In genomic region chr16:52068517-52068874, GRCm38 (mm10) we compare ENCODE assay signal across 17 mouse cellular contexts.
"Had no signal": no experiment of that assay in that cellular context is flagged by ENCODE, and none has a peak within 500 bp of the region (broad histone marks: within the 10 kb centered on the region; RNA-seq: fewer than 3 reads in every experiment).

No protein-coding gene starts in this region.

- DNase-seq: kidney, adult 18-20 months; kidney, postnatal 10 days; kidney, postnatal 4 days; left cerebral cortex, postnatal 4 days; lung, adult 18-20 months; lung, postnatal 4 days; right cerebral cortex, postnatal 4 days; spleen, adult 18-20 months; thymus, postnatal 36 days had no signal

- H3K9me3 ChIP-seq: intestine, embryonic 15.5 days; limb, embryonic 13.5 days; midbrain, embryonic 15.5 days; neural tube, embryonic 12.5 days; stomach, embryonic 15.5 days had no signal

- H3K9ac ChIP-seq: intestine, embryonic 15.5 days; limb, embryonic 13.5 days; midbrain, embryonic 15.5 days; neural tube, embryonic 12.5 days; stomach, embryonic 15.5 days had no signal

- H3K4me1 ChIP-seq: neural tube, embryonic 12.5 days had no signal

- ATAC-seq: intestine, embryonic 15.5 days; lung, postnatal 0 days; midbrain, embryonic 15.5 days had no signal

- H3K27me3 ChIP-seq: intestine, embryonic 15.5 days; limb, embryonic 13.5 days; midbrain, embryonic 15.5 days; neural tube, embryonic 12.5 days; stomach, embryonic 15.5 days had no signal

- H3K27ac ChIP-seq: intestine, embryonic 15.5 days; layer of hippocampus, adult 2 months; limb, embryonic 13.5 days; midbrain, embryonic 15.5 days; neural tube, embryonic 12.5 days; stomach, embryonic 15.5 days had no signal

- H3K4me2 ChIP-seq: intestine, embryonic 15.5 days; limb, embryonic 13.5 days; midbrain, embryonic 11.5 days; midbrain, embryonic 15.5 days; neural tube, embryonic 12.5 days; stomach, embryonic 15.5 days had no signal

- H3K4me3 ChIP-seq: intestine, embryonic 15.5 days; layer of hippocampus, adult 2 months; limb, embryonic 13.5 days; midbrain, embryonic 15.5 days; neural tube, embryonic 12.5 days; stomach, embryonic 15.5 days had no signal

- H3K36me3 ChIP-seq: intestine, embryonic 15.5 days; limb, embryonic 13.5 days; midbrain, embryonic 15.5 days; neural tube, embryonic 12.5 days; stomach, embryonic 15.5 days had no signal
